Mouse (Mus musculus) T-helper 17 cell (primary cell): Measurements from ENCODE around the gene Nos1ap.

ENCODE experiments used
- in situ Hi-C, 2 experiments: fragments of 300-600 bp; cut with MboI, MseI; formaldehyde crosslinking; loops; 1 replicate in 1 of 2; 2 replicates in 1 of 2; pipeline ENCODE4 v1.15.1; 2025; ENCODE audit warnings: high pct_unique_total_duplicates in 2 of 2

The Nos1ap gene

GRCm38 (mm10) chr1:170588879-170589218 is 812 bp downstream of the Nos1ap start:
- in situ Hi-C loops: no loop called here

GRCm38 (mm10) chr1:170588353-170588752 is 1.3 kb downstream of the Nos1ap start:
- in situ Hi-C loops: no loop called here

GRCm38 (mm10) chr1:170586715-170587114 is 2.9 kb downstream of the Nos1ap start:
- in situ Hi-C loops: no loop called here

DNA sequence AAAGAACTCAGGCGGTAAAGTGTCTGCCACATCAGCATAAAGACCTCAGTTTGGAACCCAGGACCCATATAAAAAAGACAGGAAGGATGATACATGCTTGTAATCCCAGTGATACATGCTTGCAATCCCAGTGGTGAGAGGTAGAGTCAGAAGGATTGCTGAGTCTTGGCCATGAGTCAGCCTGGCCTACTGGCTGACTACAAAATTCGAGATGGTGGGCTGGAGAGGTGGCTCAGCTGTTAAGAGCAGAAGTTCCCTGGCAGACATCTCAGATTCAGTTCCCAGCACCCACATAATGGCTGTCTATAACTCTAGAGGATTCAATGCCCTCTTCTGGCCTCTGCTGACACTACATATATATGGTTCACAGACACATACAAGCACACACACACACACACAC is 5.7 kb downstream of the Nos1ap start:
- in situ Hi-C loops: no loop called here

DNA sequence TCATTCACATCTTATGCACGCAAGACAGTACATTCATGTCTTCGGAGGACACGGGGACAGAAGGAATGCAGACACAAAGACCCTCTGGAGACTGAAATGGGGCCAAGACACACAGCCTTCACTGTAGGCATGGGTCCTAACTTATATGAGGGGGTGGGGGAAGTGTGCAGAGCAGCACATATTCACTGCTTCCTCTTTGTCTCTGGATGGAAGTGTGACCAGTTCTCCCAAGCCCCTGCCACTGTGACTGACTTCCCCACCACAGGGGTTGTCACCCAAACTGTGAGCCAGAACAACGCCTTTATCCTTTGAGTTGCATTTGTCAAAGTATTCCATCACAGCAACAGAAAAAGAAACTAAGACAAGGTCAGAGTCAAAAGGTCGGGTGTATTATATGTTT is 7.3 kb downstream of the Nos1ap start:
- in situ Hi-C loops: no loop called here

DNA sequence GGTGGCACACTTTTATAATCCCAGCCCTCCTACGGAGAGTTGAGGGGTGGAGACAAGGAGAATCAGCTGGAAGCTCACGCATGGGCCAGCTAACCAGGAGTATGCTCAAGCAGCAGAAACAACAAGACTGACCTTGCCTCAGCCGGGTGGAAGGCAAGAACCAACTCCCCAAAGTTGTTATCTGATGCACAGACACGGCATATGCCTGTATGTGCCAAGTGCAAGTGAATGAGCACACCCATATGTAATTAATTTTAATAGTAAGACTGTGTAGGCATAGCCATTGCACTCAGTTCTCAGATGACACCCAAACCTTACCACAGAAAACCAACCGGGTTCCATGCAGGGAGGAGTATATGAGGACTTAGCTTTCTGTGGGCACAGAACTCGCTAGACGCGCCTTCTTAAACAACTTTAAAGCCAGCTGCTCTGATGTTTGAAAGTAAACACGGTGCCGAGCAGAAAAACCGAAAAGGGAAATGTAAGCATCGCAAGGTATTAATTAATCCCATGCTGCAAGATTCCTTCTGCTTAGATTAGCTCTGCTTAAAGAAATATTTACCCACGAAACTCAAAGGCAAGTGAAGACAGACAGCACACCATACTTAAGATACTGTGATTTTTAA is 9.1 kb downstream of the Nos1ap start:
- in situ Hi-C loops: no loop called here

DNA sequence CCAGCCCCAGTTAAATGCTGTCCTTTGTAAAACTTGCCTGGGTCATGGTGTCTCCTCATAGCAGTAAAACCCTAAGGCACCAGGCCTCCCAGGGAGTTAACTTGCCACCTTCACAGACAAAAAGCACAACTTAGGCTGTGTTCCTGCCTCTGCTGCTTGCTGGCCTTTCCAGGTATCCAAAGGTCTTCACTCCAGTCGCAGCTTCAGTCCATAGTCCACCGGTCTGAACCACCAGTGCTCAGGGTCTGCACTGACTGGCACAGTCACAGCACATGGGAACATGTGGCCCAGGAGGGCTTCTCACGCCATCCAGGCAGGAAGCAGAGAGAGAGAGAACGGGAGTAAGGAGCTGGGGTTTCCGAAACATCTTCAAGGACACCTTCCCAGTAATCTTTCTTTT is 10.2 kb downstream of the Nos1ap start:
- in situ Hi-C loops: no loop called here

DNA sequence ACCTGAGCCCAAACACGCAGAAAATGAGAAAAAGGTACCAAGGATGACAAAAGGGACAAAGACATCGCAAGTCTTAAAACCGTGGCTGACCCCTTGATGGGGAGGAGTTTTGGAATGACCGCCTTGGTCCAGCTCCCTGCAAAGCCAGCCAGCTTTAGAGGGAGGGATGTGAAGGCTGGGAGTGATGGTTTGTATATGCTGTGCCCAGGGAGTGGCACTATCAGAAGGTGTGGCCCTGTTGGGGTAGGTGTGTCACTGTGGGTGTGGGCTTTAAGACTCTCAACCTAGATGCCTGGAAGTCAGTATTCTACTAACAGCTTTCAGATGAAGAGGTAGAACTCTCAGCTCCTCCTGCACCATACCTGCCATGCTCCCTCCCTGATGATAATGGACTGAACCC is 10.6 kb downstream of the Nos1ap start:
- in situ Hi-C loops: no loop called here

DNA sequence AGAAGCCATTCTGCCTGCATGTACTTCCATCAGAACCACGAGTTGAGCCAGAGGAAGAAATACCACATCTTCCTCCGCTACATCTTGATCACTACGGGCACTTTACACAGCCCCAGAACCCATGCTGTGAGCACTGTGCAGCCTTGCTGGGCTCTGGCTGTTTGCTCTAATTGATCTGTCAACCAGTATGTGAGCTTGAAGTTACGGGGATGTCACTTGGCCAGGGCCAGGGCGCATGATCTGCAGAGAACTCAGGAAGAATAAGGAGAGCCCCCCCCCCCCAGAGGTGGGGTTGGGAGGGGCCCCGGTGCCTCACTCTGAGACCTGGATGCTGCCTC is 13.0 kb downstream of the Nos1ap start:
- in situ Hi-C loops: no loop called here

DNA sequence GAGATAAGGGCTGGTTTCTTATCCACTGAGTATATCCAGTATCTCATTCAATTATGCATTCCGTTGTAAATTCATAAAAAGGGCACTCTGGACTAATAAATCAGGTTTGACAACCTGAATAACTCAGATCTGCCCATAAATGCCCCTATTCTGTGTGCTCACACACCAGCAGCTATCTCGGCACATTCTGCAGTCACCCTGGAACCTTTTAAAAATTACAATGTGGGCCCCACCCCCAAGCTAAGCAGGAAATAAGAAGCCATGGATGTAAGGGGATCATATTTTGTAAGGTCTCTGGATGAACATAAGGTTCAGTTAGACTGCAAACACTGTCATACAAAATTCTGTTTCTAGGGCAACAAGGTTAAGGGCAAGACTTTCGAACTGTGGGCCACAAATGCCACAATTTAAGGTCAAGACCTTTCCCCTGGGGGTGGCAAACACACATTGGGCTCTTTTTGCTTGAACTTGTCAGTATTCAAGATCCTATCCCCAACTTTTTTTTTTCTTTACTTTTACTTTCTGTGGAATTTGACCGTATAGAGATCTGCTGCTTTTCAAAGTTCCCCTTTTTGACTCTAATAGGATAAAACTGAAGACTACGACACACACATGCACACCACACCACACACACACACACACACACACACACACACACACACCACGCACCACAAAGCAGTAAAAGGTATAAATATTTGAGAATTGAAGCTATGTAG is 13.5 kb downstream of the Nos1ap start:
- in situ Hi-C loops: no loop called here

DNA sequence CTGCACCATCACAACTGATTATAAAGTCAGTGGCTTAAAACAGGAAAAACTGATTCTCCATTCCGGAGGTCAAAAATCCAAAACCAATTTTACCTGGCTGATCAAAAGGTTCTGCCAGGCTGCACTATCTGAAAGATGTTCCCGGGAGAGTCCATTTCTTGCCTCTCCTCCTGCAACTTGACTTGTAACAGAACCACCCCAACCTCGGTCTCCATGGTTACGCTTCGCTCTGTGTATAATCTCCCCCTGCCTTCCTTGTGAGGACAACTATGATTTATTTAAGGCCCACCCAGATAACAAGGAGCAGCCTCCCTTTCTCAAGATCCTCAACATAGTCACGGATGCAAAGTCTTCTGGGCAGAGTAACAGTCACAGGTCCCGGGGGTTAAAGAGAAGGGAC is 16.5 kb downstream of the Nos1ap start:
- in situ Hi-C loops: no loop called here

DNA sequence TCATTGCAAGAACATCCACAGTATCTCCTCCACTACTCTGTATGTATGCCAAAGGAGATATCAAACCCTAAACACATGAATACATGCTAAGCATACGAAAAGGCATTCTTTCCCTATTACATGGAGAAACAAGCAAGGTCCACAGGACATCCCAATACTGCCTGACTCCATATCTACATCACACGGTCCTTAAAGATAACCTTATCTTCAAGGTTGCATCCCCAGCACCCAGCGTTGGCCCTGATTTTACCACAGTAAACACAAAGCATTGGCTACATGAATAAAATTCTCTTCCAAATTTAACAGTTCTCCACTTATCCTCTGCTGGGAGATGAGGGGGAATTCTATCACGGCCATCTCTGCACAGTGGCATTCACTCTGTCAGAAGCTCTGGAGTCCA is 22.7 kb downstream of the Nos1ap start:
- in situ Hi-C loops: no loop called here

GRCm38 (mm10) chr1:170566538-170566937 is 23.1 kb downstream of the Nos1ap start:
- in situ Hi-C loops: no loop called here

GRCm38 (mm10) chr1:170564926-170565325 is 24.7 kb downstream of the Nos1ap start:
- in situ Hi-C loops: no loop called here

- in situ Hi-C loops: no loop called here
Observed at GRCm38 (mm10) chr1:170562431-170562830, 27.2 kb downstream of the Nos1ap start.

DNA sequence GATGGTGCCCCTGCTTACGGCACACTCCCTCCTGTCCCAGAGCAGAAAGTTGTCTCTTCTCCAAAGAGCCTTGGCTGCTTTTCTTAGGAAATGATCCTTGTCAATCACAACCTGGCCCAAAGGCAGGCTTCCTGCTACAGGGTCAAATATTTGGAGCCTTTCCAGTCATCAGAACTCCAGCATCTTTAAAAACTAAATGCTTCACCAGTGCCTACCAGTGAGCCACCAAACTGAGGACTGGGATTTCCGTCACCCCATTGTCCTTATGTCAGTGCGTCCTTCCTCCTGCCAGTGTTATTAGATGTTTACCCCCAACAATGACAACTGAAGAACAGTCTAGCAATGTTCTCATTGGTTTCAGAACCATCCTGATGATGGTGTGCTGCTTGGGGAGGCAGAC is 28.9 kb downstream of the Nos1ap start:
- in situ Hi-C loops: no loop called here

- in situ Hi-C loops: no loop called here
Observed at GRCm38 (mm10) chr1:170557962-170558361, 31.7 kb downstream of the Nos1ap start.

GRCm38 (mm10) chr1:170556696-170557095 is 33.0 kb downstream of the Nos1ap start:
- in situ Hi-C loops: no loop called here

GRCm38 (mm10) chr1:170554939-170555293 is 34.7 kb downstream of the Nos1ap start:
- in situ Hi-C loops: no loop called here

GRCm38 (mm10) chr1:170554235-170554938 is 35.3 kb downstream of the Nos1ap start:
- in situ Hi-C loops: no loop called here

GRCm38 (mm10) chr1:170550649-170551440 is 38.8 kb downstream of the Nos1ap start:
- in situ Hi-C loops: no loop called here

- in situ Hi-C loops: no loop called here
Observed at GRCm38 (mm10) chr1:170549059-170549458, 40.6 kb downstream of the Nos1ap start.
